Mouse (Mus musculus): ENCODE data around the gene Hcn1. TPM values are rescaled to one million over a fixed set of nuclear protein-coding genes. Genes with fewer than 3 reads are reported as not detected.

The Hcn1 gene
- under 1 TPM; 0.05 to 0.10 (median 0.07) TPM for total RNA-seq (2022)

DNA sequence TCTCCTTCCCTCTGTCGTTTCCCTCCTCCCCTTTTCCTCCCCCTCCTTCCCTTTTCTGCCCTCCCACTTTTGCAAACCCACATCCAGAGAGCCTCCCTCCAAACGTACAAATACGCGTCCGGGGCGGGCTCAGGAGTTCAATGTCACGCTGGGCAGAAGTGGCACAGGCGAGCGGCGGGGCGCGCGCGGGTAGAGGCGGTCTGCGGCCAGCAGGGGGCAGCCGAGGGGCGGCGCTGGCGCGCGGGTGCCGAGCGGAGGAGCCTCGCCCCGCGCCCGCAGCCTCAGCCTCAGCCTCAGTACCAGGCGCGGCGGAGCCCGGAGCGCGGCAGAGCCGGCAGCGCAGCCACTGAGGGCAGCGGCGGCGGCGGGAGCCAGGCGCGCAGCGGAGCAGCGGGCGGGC lies at the start of gene Hcn1:
Gene Hcn1 (plus strand): TSS at position 140 of the 400 bp plus-strand sequence.
- no peak for DNase-seq (ENCODE audit: low spot score in 2 of 2)

DNA sequence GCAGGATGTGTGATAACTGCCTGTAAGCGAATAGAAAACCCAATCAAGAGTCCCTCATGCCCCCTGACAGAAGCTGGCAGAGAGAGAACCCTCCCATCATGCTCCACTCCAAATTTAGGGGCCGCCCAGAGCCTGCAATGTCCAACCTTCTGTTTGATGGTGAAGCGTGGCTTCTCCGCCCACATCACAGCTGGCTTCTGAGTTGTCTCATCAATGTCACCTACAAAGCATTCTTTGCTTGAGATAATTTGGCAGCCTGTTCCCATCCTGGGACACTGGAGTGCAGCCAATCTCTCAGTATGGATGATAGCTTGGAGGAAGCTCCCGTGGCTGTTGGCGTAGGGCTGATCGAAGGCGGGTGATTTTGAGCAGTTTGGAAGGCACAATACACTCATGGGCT lies 34.9 kb upstream of the Hcn1 start:
- DNase-seq (ENCODE audit: low spot score in 2 of 2), result no peak

DNA sequence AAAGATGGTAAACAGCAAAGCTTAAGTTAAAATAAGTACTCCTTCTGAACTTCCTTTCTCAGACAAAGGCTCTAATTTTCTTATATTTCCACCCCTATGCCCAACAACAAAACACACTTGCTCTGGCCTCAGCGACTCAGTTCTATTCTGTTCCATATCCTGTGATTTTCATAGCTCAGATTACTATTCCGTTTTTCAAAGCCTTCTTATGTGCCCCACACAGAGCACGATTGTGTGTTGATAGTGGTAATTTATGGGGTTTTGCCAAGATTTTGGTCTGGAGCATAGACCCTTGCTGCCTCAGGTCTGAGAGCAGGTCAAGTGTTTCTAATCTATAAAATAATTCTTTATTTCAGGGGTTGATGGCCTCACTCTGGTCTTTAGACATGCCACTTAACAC lies 30.4 kb upstream of the Hcn1 start:
- DNase-seq (ENCODE audit: low spot score in 2 of 2), result no peak

DNA sequence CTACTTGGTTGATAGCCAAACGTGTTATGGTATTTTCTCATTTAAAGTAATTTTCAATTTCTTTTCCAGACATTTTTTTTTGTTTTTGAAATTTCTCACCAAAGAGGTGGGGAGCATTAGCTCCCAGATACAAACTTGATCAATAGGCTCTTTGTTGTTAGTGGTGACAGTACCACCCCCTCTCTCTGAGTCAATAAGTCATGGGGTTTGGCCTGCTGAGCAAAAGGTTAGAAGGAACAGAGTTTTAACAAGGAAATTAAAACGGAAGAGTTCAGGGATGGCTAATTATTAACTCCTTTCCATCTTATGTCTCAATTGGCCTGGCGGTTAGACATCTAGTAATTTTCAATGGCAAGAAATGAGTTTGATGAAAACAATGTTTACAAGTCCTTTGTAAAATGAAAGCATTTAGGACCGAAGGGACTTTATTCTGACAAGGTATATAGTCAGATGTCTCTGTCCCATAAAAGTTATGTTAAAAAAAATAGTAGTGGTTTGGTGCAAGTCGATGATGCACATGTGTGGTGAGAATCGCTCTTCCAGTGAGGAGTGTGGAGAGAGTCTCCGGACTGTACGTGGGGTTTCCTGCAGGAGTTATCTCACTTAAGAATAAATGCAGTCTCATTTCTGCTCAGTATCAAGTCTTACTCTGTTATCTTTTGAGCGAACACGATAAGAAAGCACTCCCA lies 7.5 kb upstream of the Hcn1 start:
- no peak for DNase-seq (ENCODE audit: low spot score in 2 of 2)

DNA sequence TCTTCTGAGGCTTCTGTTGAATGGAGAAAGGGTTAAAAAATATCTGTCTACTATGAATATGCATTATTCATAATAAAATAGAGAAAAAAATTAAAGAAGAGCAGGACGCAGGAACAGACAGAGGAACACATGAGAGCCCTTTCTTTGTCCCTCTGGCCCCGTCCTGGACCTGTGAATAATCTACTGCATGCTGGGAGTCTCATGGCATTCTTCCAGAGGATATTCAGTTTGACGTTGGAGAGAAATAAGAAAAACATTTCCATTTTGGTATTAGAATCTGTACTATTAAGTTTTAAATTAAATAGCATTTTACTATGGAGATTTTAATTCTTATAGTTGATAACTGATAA lies 7.0 kb upstream of the Hcn1 start:
- DNase-seq (ENCODE audit: low spot score in 2 of 2), result no peak

DNA sequence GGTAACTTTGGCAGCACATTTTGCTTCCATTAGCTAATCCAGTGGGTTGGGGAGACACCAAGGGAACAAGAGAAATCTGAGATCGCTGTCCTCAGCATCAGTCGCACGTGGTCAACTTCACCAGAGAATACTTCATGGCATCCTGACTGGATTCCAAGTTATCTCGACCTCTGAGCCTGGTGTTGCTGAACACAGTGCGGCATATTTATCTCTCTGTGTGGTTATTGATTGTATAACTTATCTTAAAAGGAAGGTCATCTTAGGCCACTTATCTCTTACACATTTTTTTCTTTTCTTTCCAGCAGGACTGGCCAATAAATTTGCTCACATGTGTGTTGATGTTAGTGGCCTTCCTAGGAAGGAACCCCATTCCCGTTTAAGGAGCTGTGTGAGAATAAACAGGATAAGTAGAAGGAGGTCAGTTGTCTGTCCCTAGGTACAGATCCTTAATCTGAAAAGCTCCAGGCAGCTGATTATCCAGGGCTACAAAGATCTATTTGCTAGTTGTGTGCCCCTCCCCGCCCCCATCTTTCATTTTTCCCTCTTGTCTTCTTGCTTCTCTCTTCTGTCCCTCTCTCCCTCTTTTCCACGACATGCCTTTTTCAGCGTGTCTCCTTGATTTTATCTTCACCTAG lies 672 bp upstream of the Hcn1 start:
- DNase-seq (ENCODE audit: low spot score in 2 of 2), result no peak

DNA sequence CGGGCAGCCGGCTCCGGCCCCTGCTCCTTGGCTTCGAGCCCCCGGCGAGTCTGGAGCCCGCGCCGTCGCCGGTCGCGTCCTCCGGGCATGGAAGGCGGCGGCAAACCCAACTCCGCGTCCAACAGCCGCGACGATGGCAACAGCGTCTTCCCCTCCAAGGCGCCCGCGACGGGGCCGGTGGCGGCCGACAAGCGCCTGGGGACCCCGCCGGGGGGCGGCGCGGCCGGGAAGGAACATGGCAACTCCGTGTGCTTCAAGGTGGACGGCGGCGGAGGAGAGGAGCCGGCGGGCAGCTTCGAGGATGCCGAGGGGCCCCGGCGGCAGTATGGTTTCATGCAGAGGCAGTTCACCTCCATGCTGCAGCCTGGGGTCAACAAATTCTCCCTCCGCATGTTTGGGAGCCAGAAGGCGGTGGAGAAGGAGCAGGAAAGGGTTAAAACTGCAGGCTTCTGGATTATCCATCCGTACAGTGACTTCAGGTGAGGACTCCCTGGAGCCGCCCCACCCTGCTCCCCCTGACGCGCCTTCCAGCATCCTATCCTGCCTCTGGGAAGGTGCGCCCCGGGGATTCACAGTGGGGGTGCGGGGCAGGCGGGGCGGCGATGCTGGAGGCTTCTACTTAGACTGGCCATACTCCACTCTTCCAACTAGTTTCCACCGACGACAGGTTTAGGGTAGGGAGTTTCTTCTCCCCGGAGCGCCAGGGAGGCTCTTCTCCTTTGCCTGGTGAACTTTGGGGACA lies 668 bp downstream of the Hcn1 start:
- DNase-seq (ENCODE audit: low spot score in 2 of 2), result no peak

DNA sequence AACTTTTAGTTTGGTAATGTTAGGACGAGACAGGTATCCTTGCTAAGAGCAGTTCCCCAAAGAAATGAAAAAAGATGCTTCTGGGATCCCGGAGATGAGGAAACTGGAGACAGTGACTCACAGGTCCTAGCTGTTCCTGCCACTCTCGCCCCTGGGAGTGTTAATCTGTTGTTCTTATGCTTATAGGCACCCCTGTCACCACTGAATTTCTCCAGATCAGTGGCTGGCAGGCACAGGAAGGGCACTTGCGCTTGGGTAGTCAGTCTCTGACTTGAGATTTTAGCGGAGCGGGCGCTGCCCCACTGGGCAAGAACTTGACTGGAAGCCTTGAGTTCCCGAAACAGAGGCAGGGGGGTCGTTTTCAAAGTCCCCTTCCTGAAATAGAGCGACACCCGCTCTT lies 1.3 kb downstream of the Hcn1 start:
- DNase-seq (ENCODE audit: low spot score in 2 of 2), result no peak

DNA sequence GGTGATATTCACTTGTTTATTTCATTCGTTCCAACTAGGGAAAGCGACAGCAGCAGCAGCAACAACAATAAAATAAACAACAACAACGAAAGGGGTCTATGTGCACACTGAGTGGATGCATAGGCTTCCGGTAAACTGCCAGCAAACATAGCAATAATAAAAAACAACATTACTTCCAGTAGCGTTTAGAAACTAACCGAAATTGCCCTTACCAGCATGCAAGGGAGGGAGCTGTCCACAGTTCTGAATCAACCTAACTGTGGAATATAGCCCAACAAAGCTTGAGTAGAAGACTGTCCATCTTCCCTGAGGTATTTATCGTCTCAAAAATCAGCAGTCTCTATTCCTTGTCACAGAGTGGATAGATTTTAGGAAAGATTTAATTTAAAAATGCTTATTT lies 2.0 kb downstream of the Hcn1 start:
- no peak for DNase-seq (ENCODE audit: low spot score in 2 of 2)

DNA sequence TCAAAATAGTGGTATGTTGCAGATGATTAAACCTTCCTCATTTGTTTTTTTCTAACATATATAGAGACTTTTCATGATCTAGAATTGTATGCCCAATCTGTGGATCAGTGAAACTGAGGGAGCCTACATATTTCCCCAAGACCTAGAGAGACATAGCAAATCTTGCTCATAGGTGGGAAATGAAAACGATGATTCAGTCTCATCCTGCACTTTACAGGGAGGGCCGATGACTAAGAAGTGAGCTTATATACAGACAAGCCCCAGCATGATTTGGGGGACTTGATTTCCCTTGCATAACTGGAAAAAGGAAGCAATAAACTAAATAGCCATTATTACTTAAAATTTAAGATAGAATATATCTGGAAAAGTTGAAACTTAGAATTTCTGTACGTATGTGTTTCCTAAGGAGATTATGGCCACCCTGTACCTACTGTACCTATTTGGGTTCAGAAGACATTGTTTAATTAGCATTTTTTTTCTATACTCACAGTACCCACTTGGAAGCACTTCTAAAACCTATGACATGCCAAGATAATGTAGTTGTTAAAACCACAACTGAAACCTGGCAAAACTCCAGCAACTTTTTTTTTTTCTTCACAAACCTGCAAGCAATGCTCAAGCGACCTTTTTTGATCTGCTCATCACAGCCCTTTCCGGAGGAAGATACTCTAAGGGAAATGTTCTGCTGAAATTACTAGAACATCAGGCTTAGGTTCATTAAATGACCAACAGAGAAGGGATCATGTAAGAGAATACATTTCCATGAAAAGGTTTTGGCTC lies 3.0 kb downstream of the Hcn1 start:
- no peak for DNase-seq (ENCODE audit: low spot score in 2 of 2)

DNA sequence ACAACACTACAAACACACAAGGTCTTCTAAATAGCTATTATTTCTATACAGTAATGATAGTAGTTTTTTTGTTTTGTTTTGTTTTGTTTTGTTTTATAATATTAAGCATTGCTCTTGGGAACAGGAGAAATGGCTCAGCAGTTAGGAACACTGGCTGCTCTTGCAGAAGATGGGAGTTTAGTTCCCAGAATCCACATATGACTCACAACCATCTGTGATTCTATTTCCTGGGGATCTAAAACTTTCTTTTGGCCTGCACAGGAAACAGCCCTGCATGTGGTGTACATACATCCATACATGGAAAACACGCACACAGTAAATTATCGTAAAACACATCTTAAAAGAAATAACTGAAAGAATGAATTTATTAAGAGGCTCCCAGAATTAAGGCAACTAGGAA lies 9.8 kb downstream of the Hcn1 start:
- no peak for DNase-seq (ENCODE audit: low spot score in 2 of 2)

DNA sequence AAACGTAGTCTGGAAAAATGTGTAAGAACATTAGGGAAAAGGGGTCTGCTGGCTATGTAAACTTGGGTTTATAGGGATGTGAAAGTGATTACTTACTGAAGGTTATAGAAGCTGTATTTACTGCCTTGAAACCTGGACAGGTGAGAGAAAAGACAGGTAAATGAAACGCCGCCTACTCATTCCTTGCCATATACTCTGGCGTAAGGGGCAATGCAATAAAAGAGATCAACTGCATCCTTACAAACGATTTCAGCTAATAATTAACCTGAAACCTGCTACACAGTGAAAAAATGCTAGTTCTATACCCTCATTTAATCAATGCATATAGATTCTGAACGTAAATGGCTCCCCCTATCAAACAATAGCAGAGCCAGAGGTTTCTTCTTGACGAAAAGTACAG lies 17.4 kb downstream of the Hcn1 start:
- no peak for DNase-seq (ENCODE audit: low spot score in 2 of 2)

DNA sequence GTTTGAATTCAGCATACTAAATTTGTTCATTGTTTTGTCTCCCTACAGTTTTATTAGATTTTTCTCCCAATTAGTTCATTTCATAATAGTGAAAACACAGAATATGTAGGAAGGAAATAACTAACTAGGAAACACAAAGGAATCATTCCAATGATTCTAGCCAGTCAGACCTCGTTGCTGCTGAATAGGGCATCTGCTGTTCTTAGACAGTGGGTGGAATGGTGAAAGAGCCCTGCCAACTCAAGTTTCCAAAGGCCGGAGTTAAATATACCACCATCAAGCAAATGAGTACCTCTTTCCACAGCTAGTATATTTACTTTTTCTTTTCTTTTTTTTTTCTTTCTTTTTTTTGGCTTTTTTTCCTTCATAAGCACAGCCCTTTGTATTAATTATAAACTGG lies 55.4 kb downstream of the Hcn1 start:
- DNase-seq (ENCODE audit: low spot score in 2 of 2), result no peak

DNA sequence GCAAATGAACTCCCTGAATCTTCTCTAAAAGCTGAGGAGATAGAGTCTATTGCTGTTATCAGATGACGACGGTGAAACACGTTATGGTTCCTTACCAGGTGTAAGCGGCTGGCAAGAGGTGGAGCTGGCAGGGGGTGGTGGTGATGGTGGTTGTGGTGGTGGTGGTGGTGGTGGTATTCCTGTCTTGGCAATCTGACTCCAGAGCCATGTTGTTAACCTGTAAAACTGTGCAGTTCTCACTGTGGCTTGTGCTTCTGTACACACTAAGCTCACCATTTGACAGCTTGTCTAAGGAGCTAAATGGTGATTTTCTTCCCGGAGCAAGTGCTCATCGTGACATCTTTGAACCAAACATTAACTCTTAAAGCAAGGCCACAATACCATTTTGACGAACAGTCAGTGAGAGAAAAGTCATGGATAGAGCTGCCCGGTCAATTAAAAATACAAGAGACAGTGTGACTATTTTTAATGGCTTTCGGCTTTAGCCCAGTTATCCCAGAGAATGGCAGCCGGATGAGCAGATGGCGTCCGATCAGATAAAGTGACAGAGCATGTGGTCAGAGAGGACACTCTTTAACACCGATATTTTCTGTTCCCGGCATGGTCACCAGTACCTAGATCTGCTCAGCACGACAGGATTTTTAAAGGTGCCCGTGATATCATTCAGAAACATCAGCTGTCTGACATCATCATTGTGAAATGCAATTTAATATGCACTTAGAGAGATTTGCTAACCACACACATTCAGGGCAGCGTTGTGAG lies 56.5 kb downstream of the Hcn1 start:
- no peak for DNase-seq (ENCODE audit: low spot score in 2 of 2)

DNA sequence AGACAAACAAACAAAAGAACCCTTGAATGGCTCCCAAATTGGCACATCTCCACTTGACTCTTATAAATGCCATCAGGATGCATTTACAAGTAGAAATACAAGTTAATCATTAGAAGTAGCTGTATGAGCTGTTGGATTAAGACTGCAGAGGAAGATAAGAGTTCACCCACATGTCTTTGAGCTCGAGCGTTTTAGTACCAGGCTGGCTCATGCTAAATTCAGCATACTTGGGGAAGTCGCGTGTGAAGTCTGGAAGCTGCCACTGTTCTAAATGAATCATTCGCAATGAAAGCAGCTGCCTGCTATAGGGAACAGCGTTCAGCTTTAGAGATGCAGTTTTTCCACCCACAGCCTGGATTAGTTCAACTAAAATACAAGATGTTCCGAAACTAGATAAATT lies 57.4 kb downstream of the Hcn1 start:
- no peak for DNase-seq (ENCODE audit: low spot score in 2 of 2)

DNA sequence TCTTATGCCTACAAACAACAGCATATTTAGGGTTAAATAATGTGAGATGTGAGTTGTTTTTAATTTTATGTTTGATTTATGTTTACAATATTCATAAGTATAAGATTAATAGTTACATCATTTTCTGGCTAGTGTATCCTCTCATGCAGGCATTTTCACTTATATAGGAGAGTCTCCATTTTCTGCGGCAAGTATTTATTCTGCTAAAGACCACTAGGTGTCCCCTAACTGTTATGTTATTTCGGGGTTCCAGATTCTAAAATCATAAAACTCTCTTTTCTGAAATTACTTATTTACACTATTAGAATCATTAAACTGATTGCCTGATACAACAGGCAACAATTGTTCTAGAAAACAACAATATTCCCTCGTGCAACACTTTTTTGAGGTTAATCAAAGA lies 60.5 kb downstream of the Hcn1 start:
- DNase-seq (ENCODE audit: low spot score in 2 of 2), result no peak

DNA sequence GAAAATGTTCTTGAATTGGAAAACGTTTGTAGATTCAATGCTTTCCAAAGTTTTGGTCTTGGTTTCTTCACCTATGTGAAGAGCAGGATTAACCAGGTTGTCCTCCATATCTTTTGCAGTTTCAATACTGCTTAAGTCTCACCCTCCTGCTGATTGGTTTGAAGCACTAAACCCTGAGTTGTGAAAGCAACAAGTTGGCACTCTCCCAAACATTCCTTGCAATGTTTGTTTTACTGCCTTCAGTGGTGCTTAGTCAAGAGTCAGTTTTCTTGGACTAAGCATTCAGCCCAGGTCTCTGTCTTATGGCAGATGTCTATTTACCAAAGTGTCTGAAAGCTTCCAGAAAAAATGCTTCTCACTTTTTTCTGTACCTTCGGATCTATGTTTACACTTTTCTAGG lies 67.2 kb downstream of the Hcn1 start:
- DNase-seq (ENCODE audit: low spot score in 2 of 2), result no peak

DNA sequence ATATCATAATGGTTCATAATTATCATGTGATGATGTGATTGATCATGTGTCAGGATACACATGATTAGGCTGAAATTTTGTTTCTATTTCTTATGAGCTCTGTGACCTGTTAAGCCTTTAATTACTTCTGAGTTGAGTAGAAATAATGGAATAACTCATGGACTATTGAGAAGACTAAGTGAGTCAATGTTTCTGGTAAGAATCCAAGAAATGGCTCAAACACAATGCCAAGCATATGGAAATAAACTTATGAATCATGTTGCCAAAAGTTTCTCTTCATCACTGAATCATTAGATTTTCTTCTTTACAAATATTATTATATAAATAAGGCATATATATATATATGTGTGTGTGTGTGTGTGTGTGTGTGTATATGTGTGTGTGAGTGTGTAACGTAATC lies 69.7 kb downstream of the Hcn1 start:
- DNase-seq (ENCODE audit: low spot score in 2 of 2), result no peak

DNA sequence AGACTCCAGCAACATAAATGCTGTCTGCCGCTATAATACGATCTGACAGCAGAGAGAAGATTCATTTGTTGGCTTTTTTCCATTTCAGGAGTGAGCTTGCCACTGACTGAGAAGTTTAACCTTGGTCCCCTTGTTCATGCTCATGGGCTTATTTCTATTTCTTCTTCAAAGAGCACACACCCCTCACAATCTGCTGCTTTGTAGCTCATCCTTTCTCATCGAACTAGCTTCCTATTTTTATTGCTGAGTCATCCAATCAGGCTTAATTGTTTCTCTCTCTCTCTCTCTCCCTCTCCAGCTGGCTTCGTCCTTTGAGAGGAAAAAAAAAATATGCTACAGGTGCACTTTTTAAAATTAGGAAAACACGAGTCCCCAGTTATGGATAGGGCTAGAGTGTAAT lies 74.3 kb downstream of the Hcn1 start:
- DNase-seq (ENCODE audit: low spot score in 2 of 2), result no peak

DNA sequence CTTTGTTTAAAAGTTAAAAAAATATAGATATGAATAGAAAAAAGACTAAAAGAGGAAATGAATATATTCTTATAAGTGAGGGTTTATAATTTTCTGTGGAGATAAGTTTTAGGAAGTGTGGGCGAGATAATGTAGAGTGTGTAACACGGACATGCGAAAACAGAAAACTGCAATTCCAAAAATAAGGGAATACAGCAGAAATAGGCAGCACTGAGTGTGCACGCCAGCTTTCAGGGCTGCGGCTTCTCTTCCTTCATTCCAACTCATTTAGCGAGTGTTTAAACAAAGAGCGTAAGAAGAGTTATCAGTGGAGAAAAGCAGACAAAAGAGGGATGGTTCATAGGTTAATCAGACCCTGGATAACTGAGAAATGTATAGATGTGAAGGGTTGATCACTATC lies 85.5 kb downstream of the Hcn1 start:
- DNase-seq (ENCODE audit: low spot score in 2 of 2), result no peak

DNA sequence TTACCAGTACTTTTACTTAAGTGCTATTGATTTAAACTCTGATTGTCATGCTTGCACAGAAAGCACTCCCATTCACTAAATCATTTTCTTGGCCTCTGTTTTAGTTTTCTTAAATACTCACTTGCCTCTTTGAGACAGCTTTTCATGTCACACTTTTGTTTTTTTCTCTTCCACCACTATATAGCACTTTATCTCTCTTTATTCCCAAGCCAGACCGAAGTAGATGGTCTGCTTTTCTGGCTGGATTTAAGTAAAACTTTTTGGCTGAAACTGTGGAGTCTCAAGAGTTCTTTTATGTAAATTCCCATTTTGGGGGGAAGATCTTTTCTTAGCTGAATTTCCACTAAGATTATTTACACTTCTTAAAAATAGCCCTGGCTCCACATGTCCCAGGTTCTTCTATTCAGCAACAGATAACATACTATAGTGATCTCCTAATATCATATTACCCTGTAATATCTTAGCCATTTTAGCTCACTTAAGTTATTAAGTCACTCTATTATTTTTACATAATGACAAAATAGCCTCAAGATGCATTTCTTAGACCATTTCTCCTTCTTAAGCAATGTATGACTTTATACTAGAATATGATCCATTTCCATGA lies 92.7 kb downstream of the Hcn1 start:
- no peak for DNase-seq (ENCODE audit: low spot score in 2 of 2)

Data from gastrocnemius, adult 8-10 months (tissue).